ENCODE assay signal across 8 mouse cellular contexts in genomic region chr15:99344148-99344870, GRCm38 (mm10). TPM values are rescaled to one million over a fixed set of nuclear protein-coding genes. Genes with fewer than 3 reads are reported as not detected.
DNase-seq lines count a peak whose midpoint lies in the region; ATAC-seq and TF ChIP-seq lines count a peak whose summit lies in the region.

No protein-coding gene starts in this region.

- H3K4me3 ChIP-seq in cortical plate, adult 2 months (ENCODE audit: insufficient read depth, low read length), result no peak overlapping the region
- no peak overlapping the region for H3K4me3 ChIP-seq in heart, embryonic 15.5 days

- no peak for TF ChIP-seq CTCF in cortical plate, adult 2 months (IDR thresholded peaks at IDR 0.05; ENCODE audit: extremely low read depth, insufficient read depth, low read length)

- peaks cover 10% of the 10 kb centered on the region for H3K4me1 ChIP-seq in cortical plate, adult 2 months (ENCODE audit: control insufficient read depth, insufficient read depth, low read length)
- peaks cover 64% of the 10 kb centered on the region for H3K4me1 ChIP-seq in heart, embryonic 15.5 days (replicated peaks)

- no peak for TF ChIP-seq POLR2A in cortical plate, adult 2 months (IDR thresholded peaks at IDR 0.05; ENCODE audit: extremely low read depth, insufficient read depth, low read length)

- H3K27me3 ChIP-seq in heart, embryonic 15.5 days, result no peaks in the 10 kb centered on the region

- H3K9ac ChIP-seq in heart, embryonic 15.5 days, result peak overlapping the region; percentile 22; the same call in 1 of the 2 replicates

- H3K4me2 ChIP-seq in heart, embryonic 15.5 days, result peak overlapping the region; percentile 44; the same call in 1 of the 2 replicates

- ATAC-seq in heart, embryonic 15.5 days (replicated peaks; ENCODE audit: insufficient number of reproducible peaks, insufficient read depth, low FRiP score, low read depth), result 0 out of 2 replicates have a peak, but pooled peaks have one; percentile 11
- no peak for ATAC-seq in granulocyte monocyte progenitor cell, adult 5-6 weeks (replicated peaks; ENCODE audit: poor library complexity, severe bottlenecking)

- no peaks in the 10 kb centered on the region for H3K9me3 ChIP-seq in heart, embryonic 15.5 days (replicated peaks)

- H3K27ac ChIP-seq in cortical plate, adult 2 months (ENCODE audit: insufficient read depth, low read length), result 0 out of 2 replicates have a peak overlapping the region, but pooled peaks have one; percentile 5
- peak overlapping the region; percentile 90 for H3K27ac ChIP-seq in heart, embryonic 15.5 days

- peak; percentile 58 for DNase-seq in gastrocnemius, postnatal 25 days
- DNase-seq in gastrocnemius, postnatal 10 days, result no peak
- DNase-seq in lung, postnatal 4 days, result peak; percentile 38 to 62
- DNase-seq in layer of hippocampus, postnatal 10 days (ENCODE audit: low spot score in 2 of 2), result no peak
- DNase-seq in right cerebral cortex, postnatal 10 days (ENCODE audit: low spot score in 2 of 2), result no peak

- no peaks in the 10 kb centered on the region for H3K36me3 ChIP-seq in heart, embryonic 15.5 days

- 48% methylated on average over 8 of the region's 8 CpGs for WGBS in heart, embryonic 15.5 days

RNA-seq across cellular contexts. Expression of gene Fmnl3, which starts 26.0 kb away (rescaled TPM):
- total RNA-seq in gastrocnemius, postnatal 25 days (2021), result 1 to 10 TPM; 6.6 to 7.0 TPM
- 10 to 100 TPM; 17.6 to 26.2 TPM for total RNA-seq in gastrocnemius, postnatal 10 days (2021)
- polyA plus RNA-seq in cortical plate, adult 2 months (2012; rRNA removed), result 13.7 and 15.4 TPM in 2 replicates
- 14.0 and 17.8 TPM in 2 replicates for polyA plus RNA-seq in heart, embryonic 15.5 days (2015; fragmentation: Nextera tagmentation; extraction: Ambion mirVana)
- 18.0 and 22.5 TPM in 2 replicates for total RNA-seq in granulocyte monocyte progenitor cell, adult 5-6 weeks (2014; fragmentation: Nextera tagmentation)
- 20.7 and 23.8 TPM in 2 replicates for total RNA-seq in granulocyte monocyte progenitor cell, adult 5-6 weeks (2017)
- total RNA-seq in layer of hippocampus, postnatal 10 days (2021), result 10 to 100 TPM; 13.8 to 18.0 TPM

RNA-seq across cellular contexts. Expression of gene Tmbim6, which starts 48.4 kb away (rescaled TPM):
- 100 to 1,000 TPM; 153 to 164 TPM for total RNA-seq in gastrocnemius, postnatal 25 days (2021)
- total RNA-seq in gastrocnemius, postnatal 10 days (2021), result 100 to 1,000 TPM; 189 to 194 TPM
- 369 and 399 TPM in 2 replicates for polyA plus RNA-seq in cortical plate, adult 2 months (2012; rRNA removed)
- 221 and 295 TPM in 2 replicates for polyA plus RNA-seq in heart, embryonic 15.5 days (2015; fragmentation: Nextera tagmentation; extraction: Ambion mirVana)
- 383 and 409 TPM in 2 replicates for total RNA-seq in granulocyte monocyte progenitor cell, adult 5-6 weeks (2014; fragmentation: Nextera tagmentation)
- total RNA-seq in granulocyte monocyte progenitor cell, adult 5-6 weeks (2017), result 163 and 164 TPM in 2 replicates
- 100 to 1,000 TPM; 356 to 357 TPM for total RNA-seq in layer of hippocampus, postnatal 10 days (2021)

RNA-seq across cellular contexts. Expression of gene Fam186b, which starts 48.6 kb away (rescaled TPM):
- total RNA-seq in gastrocnemius, postnatal 25 days (2021), result not detected
- not detected for total RNA-seq in gastrocnemius, postnatal 10 days (2021)
- polyA plus RNA-seq in cortical plate, adult 2 months (2012; rRNA removed), result 0.69 and 1.1 TPM in 2 replicates
- 0.09 and 0.47 TPM in 2 replicates for polyA plus RNA-seq in heart, embryonic 15.5 days (2015; fragmentation: Nextera tagmentation; extraction: Ambion mirVana)
- not detected in 2 replicates for total RNA-seq in granulocyte monocyte progenitor cell, adult 5-6 weeks (2014; fragmentation: Nextera tagmentation)
- total RNA-seq in granulocyte monocyte progenitor cell, adult 5-6 weeks (2017), result not detected in 2 replicates
- 1 to 10 TPM; 2.0 to 2.1 TPM for total RNA-seq in layer of hippocampus, postnatal 10 days (2021)

RNA-seq across cellular contexts. Expression of gene Prpf40b, which starts 49.4 kb away (rescaled TPM):
- total RNA-seq in gastrocnemius, postnatal 25 days (2021), result 10 to 100 TPM; 20.0 to 20.7 TPM
- 10 to 100 TPM; 23.3 to 28.8 TPM for total RNA-seq in gastrocnemius, postnatal 10 days (2021)
- 156 and 168 TPM in 2 replicates for polyA plus RNA-seq in cortical plate, adult 2 months (2012; rRNA removed)
- 37.2 and 42.1 TPM in 2 replicates for polyA plus RNA-seq in heart, embryonic 15.5 days (2015; fragmentation: Nextera tagmentation; extraction: Ambion mirVana)
- 13.5 and 17.6 TPM in 2 replicates for total RNA-seq in granulocyte monocyte progenitor cell, adult 5-6 weeks (2014; fragmentation: Nextera tagmentation)
- 7.2 and 10.7 TPM in 2 replicates for total RNA-seq in granulocyte monocyte progenitor cell, adult 5-6 weeks (2017)
- 100 to 1,000 TPM in 1 of 2 experiments, 10 to 100 TPM in 1; 85.8 to 105 TPM for total RNA-seq in layer of hippocampus, postnatal 10 days (2021)

Comparison
In these comparisons a context has a peak if more than half of its experiments do, and no peak if none do; other contexts are left out.
1. DNase-seq: peak in gastrocnemius, postnatal 25 days (single experiment) and lung, postnatal 4 days (2 of 2); none in gastrocnemius, postnatal 10 days (single experiment), layer of hippocampus, postnatal 10 days (0 of 2) and right cerebral cortex, postnatal 10 days (0 of 2).